Mouse (Mus musculus) embryonic fibroblast, embryonic 13.5 days (primary cell): ENCODE data around the gene Zdhhc20. TPM values are rescaled to one million over a fixed set of nuclear protein-coding genes. Genes with fewer than 3 reads are reported as not detected.
"Not testable (repeated sequence)": the region's sequence is repeated elsewhere in the genome, so short reads cannot be mapped to it uniquely, and the experiment has no call there.

ENCODE experiments used
- H3K27ac ChIP-seq: 2 replicates; pipeline ENCODE4 v1.5.1; 2012; ENCODE audit warnings: low read length, control low read depth, inconsistent platforms; ENCODE audit not compliant: insufficient read depth
- H3K4me1 ChIP-seq: 2 replicates; pipeline ENCODE4 v1.6.1; 2011; ENCODE audit warnings: low read length; ENCODE audit not compliant: control insufficient read depth, insufficient read depth
- H3K4me3 ChIP-seq: 2 replicates; pipeline ENCODE4 v1.5.1; 2011; ENCODE audit warnings: mild to moderate bottlenecking, control low read depth, low read length; ENCODE audit not compliant: insufficient read depth
- CTCF ChIP-seq: IDR thresholded peaks from 2 replicates; pipeline ENCODE4 v1.5.1; 2011; ENCODE audit warnings: mild to moderate bottlenecking, control low read depth, low read length, moderate library complexity, borderline replicate concordance; ENCODE audit not compliant: insufficient read depth
- POLR2A ChIP-seq: IDR thresholded peaks from 2 replicates; pipeline ENCODE4 v1.6.1; 2011; ENCODE audit warnings: low read depth, mild to moderate bottlenecking, control low read depth, low read length, moderate library complexity
- polyA plus RNA-seq: library from polyadenylated mRNA; stranded (reverse); fragments of >200 nt; gene quantifications from 2 replicates; pipeline ENCODE4 v1.2.4, GENCODE M21; 2011; ENCODE audit warnings: low read depth; ENCODE audit not compliant: missing spikeins, insufficient read length

Gene Zdhhc20
- polyA plus RNA-seq, 1 experiment: 75.6 TPM

- no peak for TF ChIP-seq CTCF
- no peak for TF ChIP-seq POLR2A
- H3K4me3 ChIP-seq: no peak overlapping the region
These were observed 37.1 kb downstream of the Zdhhc20 start for GRCm38 (mm10) chr14:57852961-57853360.

GRCm38 (mm10) chr14:57850330-57850729 is 39.7 kb downstream of the Zdhhc20 start:
- TF ChIP-seq CTCF (no peak), POLR2A (no peak)
- peak overlapping the region; percentile 93 for H3K27ac ChIP-seq
- no peak overlapping the region for H3K4me3 ChIP-seq
- peaks cover 13% of the 10 kb centered on the region for H3K4me1 ChIP-seq

More at GRCm38 (mm10) chr14:57852961-57853360, 37.1 kb downstream of the Zdhhc20 start:
- H3K4me1 ChIP-seq: peaks cover 13% of the 10 kb centered on the region
- no peak overlapping the region for H3K27ac ChIP-seq

GRCm38 (mm10) chr14:57848646-57849045 is 41.4 kb downstream of the Zdhhc20 start:
- no peak overlapping the region for H3K27ac ChIP-seq
- peaks cover 13% of the 10 kb centered on the region for H3K4me1 ChIP-seq
- TF ChIP-seq POLR2A (no peak), CTCF (no peak)
- no peak overlapping the region for H3K4me3 ChIP-seq

GRCm38 (mm10) chr14:57848061-57848460 is 42.0 kb downstream of the Zdhhc20 start:
- H3K4me3 ChIP-seq, H3K27ac ChIP-seq: not testable (repeated sequence)
- H3K4me1 ChIP-seq: peaks cover 13% of the 10 kb centered on the region

GRCm38 (mm10) chr14:57844535-57844934 is 45.5 kb downstream of the Zdhhc20 start:
- Histone ChIP-seq H3K4me3 (no peak overlapping the region), H3K27ac (no peak overlapping the region), H3K4me1 (no peaks in the 10 kb centered on the region)
- TF ChIP-seq POLR2A (no peak), CTCF (no peak)

GRCm38 (mm10) chr14:57835157-57835556 is 54.9 kb downstream of the Zdhhc20 start:
- no peak overlapping the region for H3K27ac ChIP-seq
- H3K4me3 ChIP-seq: no peak overlapping the region
- no peaks in the 10 kb centered on the region for H3K4me1 ChIP-seq
- TF ChIP-seq CTCF: no peak
- TF ChIP-seq POLR2A: no peak

GRCm38 (mm10) chr14:57833526-57833925 is 56.5 kb downstream of the Zdhhc20 start:
- H3K4me1 ChIP-seq: no peaks in the 10 kb centered on the region
- H3K27ac ChIP-seq: no peak overlapping the region
- TF ChIP-seq CTCF (no peak), POLR2A (no peak)
- H3K4me3 ChIP-seq: no peak overlapping the region

GRCm38 (mm10) chr14:57827284-57827683 is 62.8 kb downstream of the Zdhhc20 start:
- no peak for TF ChIP-seq POLR2A
- TF ChIP-seq CTCF: no peak
- no peak overlapping the region for H3K27ac ChIP-seq
- H3K4me3 ChIP-seq: peak overlapping the region; percentile 85
- H3K4me1 ChIP-seq: peaks cover 5% of the 10 kb centered on the region; the same call in 1 of the 2 replicates

GRCm38 (mm10) chr14:57825788-57826751 is 64.0 kb downstream of the Zdhhc20 start, which contains the start of the genes Ska3 and Mrpl57:
Gene Ska3 (minus strand): TSS chr14:57826185.
Gene Mrpl57 (plus strand): TSS chr14:57826234.
- Histone ChIP-seq H3K4me1 (peaks cover 5% of the 10 kb centered on the region; the same call in 1 of the 2 replicates), H3K4me3 (peak within 1 kb of the TSS; percentile 85), H3K27ac (peak within 1 kb of the TSS; percentile 77)
- TF ChIP-seq POLR2A (peak; percentile 86), CTCF (no peak)

GRCm38 (mm10) chr14:57820839-57821238 is 69.2 kb downstream of the Zdhhc20 start:
- TF ChIP-seq CTCF: no peak
- no peak for TF ChIP-seq POLR2A
- H3K27ac ChIP-seq: no peak overlapping the region
- 0 out of 2 replicates have a peak, but pooled peaks cover 2% of the 10 kb centered on the region for H3K4me1 ChIP-seq
- no peak overlapping the region for H3K4me3 ChIP-seq
